Mouse (Mus musculus): Measurements from ENCODE around the gene Ccser1.
"Not testable (repeated sequence)": the region's sequence is repeated elsewhere in the genome, so short reads cannot be mapped to it uniquely, and the experiment has no call there.

GRCm38 (mm10) chr6:62045042-62045441, 864.9 kb downstream of the Ccser1 start:
- TF ChIP-seq POLR2A, CTCF (IDR thresholded peaks at IDR 0.05; ENCODE audit: insufficient read depth, low read depth, low read length): not testable (repeated sequence)
